Mouse (Mus musculus): ENCODE data around the gene Mxra8.

DNA sequence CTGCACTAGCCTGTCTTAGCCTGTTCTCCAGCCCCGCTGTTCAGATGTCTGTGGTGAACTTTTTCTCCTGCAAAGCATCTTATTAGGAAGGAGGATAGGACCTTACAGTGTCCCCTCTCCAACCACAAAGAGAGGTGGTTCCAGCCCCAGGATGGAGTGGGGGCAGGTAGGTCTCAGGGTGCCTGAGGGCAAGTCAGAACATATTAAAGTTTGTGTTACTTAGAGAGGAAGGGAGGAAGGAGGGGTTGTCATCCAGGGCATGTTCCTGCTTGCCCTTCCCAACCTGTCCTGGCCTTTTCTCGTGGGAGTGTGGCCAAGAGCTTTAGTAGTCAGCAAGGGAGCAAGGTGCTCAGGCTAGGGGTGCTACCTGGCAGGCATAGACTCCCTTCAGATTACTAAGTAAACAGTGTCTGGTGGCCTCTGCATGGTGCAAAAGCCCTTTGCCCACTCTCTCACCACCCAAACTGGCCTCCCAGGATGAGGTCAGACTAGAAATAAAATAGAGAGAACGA lies 48.8 kb upstream of the Mxra8 start:
- TF ChIP-seq CTCF (IDR thresholded peaks at IDR 0.05) (no peak), EP300 (IDR thresholded peaks at IDR 0.05) (no peak)

All from lung, postnatal 0 days (tissue).